Mouse (Mus musculus): Measurements from ENCODE around the gene Pyroxd2.

- TF ChIP-seq CTCF (IDR thresholded peaks at IDR 0.05; ENCODE audit: control insufficient read depth, insufficient read depth, low read length) (no peak), POLR2A (IDR thresholded peaks at IDR 0.05; ENCODE audit: borderline replicate concordance, control insufficient read depth, low read depth, low read length) (no peak)
Measured at GRCm38 (mm10) chr19:42718101-42718500, 34.5 kb downstream of the Pyroxd2 start.

Data from bone marrow, adult 2 months (tissue).